Mouse (Mus musculus): Measurements from ENCODE around the gene Dmpk. TPM values are rescaled to one million over a fixed set of nuclear protein-coding genes. Genes with fewer than 3 reads are reported as not detected.

Dmpk gene
- total and polyA plus RNA-seq, 2 experiments from 2014 or later: 98.5 to 253 TPM

DNA sequence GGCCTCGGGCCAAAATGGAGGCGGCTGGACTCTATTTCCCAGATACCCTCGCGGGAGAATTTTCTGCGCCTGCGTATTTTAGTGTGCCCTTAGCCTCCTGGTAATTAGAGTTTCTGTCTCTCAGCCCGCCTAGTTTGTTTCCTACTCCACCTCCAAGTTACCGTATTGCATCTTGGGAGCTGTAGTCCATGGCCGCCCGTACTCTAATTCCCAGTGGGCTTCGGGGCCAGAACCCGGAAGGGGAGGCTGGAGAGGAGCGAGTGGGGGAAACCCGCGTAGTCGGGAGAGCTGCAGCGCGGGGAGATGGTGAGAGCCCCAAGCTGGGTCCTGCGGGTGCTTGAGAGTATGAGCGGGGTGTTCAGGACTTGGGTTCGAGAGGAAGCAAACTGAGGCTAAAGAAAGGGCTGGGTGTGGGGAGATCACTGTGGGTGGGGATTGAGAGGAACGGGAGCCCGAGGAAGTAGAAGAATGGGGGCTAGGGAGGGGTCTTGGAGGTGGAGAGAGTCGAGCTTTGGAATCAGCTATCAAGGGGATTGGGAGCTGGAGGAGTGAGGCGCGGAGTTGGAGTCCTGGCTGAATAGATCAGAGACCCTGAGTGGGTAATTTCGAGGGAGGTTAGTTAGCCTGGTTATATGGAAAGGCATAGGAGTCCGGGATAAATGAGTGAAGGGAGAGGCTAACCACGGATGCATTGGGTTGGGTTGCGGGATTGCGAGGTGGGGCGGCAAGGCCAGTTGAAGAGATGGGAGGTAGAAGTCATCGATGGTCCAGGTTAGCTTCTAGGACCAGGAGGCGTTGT, 36.2 kb downstream of the Dmpk start, which contains the start of gene Fbxo46:
Gene Fbxo46, plus strand, starts transcription at position 229 of the 799 bp plus-strand sequence.
- Histone ChIP-seq H3K9me3 (replicated peaks; ENCODE audit: control insufficient read depth, low read length) (no peaks in the 10 kb centered on the region), H3K4me1 (ENCODE audit: control insufficient read depth, insufficient read depth) (peaks cover 8% of the 10 kb centered on the region; the same call in 1 of the 2 replicates), H3K9ac (replicated peaks; ENCODE audit: low read depth, low read length) (peak within 1 kb of the TSS; percentile 81), H3K36me3 (replicated peaks; ENCODE audit: control insufficient read depth, insufficient read depth, low read length) (no peaks in the 10 kb centered on the region), H3K27ac (ENCODE audit: low read depth) (peak within 1 kb of the TSS; percentile 13; the same call in 1 of the 2 replicates), H3K4me3 (ENCODE audit: low read depth, low read length) (peak within 1 kb of the TSS; percentile 76), H3K27me3 (ENCODE audit: control insufficient read depth, insufficient read depth, low read length) (no peaks in the 10 kb centered on the region), H3K4me2 (ENCODE audit: low read depth, low read length) (peak within 1 kb of the TSS; percentile 87)
- DNase-seq (ENCODE audit: low spot score) (peak; percentile 99), ATAC-seq (ENCODE audit: insufficient read depth, low read depth) (peak; percentile 95)
- no peak for TF ChIP-seq EP300 (IDR thresholded peaks at IDR 0.05; ENCODE audit: low read depth)
- TF ChIP-seq CTCF (IDR thresholded peaks at IDR 0.05; ENCODE audit: low read depth): no peak
- under 1% methylated on average over 34 of the region's 34 CpGs for WGBS

DNA sequence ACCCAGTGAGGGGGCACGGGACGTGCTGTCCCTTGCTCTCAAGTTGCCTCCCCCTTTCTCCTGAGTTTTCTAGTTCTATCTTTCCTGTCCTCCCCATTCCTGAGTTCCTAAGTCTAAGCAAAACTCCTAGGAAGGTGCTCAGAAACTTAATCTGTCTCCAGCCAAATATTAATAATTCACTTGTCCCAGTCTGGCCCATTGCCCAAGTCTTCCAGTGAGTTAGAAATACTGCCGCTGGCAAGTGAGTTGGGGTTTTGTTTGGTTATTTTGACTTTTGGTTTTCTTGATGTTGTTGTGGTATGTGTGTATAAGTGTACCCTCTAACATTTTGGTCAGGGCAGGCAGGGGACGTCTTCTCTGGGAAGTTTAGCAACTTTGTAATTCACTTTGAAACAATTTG, 38.0 kb downstream of the Dmpk start:
- H3K4me1 ChIP-seq (ENCODE audit: control insufficient read depth, insufficient read depth): peaks cover 8% of the 10 kb centered on the region; the same call in 1 of the 2 replicates

DNA sequence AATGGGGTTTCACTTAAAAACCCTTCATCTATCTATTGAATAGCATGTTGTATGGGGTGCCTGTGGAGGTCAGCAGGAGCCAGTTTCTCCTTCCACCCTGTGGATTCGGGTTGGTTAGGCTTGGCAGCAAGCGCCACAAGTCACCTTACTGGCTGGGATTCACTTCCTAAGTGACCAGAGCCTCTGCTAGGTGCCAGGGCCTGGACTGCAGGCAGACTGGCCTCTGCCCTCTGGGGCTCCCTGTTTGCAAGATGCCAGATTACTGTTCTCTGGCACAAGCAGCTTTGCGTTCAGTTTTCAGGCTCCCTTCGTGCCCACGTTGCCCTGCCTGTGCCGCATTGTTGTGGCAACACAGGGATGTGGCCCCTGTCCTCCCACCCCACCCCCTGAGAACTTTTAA, 41.1 kb downstream of the Dmpk start:
- no peak overlapping the region for H3K4me2 ChIP-seq (ENCODE audit: low read depth, low read length)
- no peaks in the 10 kb centered on the region for H3K9me3 ChIP-seq (replicated peaks; ENCODE audit: control insufficient read depth, low read length)
- H3K27ac ChIP-seq (ENCODE audit: low read depth): no peak overlapping the region
- no peaks in the 10 kb centered on the region for H3K36me3 ChIP-seq (replicated peaks; ENCODE audit: control insufficient read depth, insufficient read depth, low read length)
- no peak overlapping the region for H3K4me3 ChIP-seq (ENCODE audit: low read depth, low read length)
- H3K9ac ChIP-seq (replicated peaks; ENCODE audit: low read depth, low read length): no peak overlapping the region
- 85% methylated on average over 6 of the region's 6 CpGs for WGBS
- no peak for TF ChIP-seq CTCF (IDR thresholded peaks at IDR 0.05; ENCODE audit: low read depth)
- TF ChIP-seq EP300 (IDR thresholded peaks at IDR 0.05; ENCODE audit: low read depth): no peak
- no peaks in the 10 kb centered on the region for H3K27me3 ChIP-seq (ENCODE audit: control insufficient read depth, insufficient read depth, low read length)
- H3K4me1 ChIP-seq (ENCODE audit: control insufficient read depth, insufficient read depth): peaks cover 8% of the 10 kb centered on the region; the same call in 1 of the 2 replicates
- DNase-seq (ENCODE audit: low spot score) (no peak), ATAC-seq (ENCODE audit: insufficient read depth, low read depth) (no peak)

More for the DNA sequence above, 38.0 kb downstream of the Dmpk start:
- DNase-seq (ENCODE audit: low spot score) (no peak), ATAC-seq (ENCODE audit: insufficient read depth, low read depth) (no peak)
- Histone ChIP-seq H3K36me3 (replicated peaks; ENCODE audit: control insufficient read depth, insufficient read depth, low read length) (no peaks in the 10 kb centered on the region), H3K9ac (replicated peaks; ENCODE audit: low read depth, low read length) (no peak overlapping the region), H3K27me3 (ENCODE audit: control insufficient read depth, insufficient read depth, low read length) (no peaks in the 10 kb centered on the region), H3K4me3 (ENCODE audit: low read depth, low read length) (no peak overlapping the region), H3K27ac (ENCODE audit: low read depth) (no peak overlapping the region), H3K9me3 (replicated peaks; ENCODE audit: control insufficient read depth, low read length) (no peaks in the 10 kb centered on the region), H3K4me2 (ENCODE audit: low read depth, low read length) (no peak overlapping the region)
- TF ChIP-seq CTCF (IDR thresholded peaks at IDR 0.05; ENCODE audit: low read depth) (no peak), EP300 (IDR thresholded peaks at IDR 0.05; ENCODE audit: low read depth) (no peak)
- 85% methylated on average over 4 of the region's 4 CpGs for WGBS

DNA sequence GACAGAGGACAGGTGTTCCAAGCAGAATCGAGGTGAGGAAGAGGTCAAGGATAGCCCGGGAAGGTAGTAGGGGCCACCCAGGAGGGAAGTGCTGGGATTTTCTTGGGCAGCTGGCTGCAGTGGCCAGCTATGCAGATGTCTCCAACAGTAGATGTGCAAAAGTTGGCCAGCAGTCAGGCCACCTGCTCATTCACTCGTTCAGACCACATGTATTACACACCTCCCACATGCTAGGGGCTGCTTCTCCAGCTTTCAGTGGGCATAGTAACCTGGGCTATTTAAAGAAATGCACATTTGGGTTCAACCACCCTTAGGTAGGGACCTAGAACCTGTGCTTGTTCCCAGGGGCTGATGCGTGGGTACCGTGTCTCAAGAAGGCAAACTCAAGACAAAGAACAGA, 44.1 kb downstream of the Dmpk start:
- no peak overlapping the region for H3K4me3 ChIP-seq (ENCODE audit: low read depth, low read length)
- H3K36me3 ChIP-seq (replicated peaks; ENCODE audit: control insufficient read depth, insufficient read depth, low read length): no peaks in the 10 kb centered on the region
- TF ChIP-seq EP300 (IDR thresholded peaks at IDR 0.05; ENCODE audit: low read depth) (no peak), CTCF (IDR thresholded peaks at IDR 0.05; ENCODE audit: low read depth) (no peak)
- H3K4me2 ChIP-seq (ENCODE audit: low read depth, low read length): no peak overlapping the region
- H3K9ac ChIP-seq (replicated peaks; ENCODE audit: low read depth, low read length): no peak overlapping the region
- WGBS: 80% methylated on average over 5 of the region's 5 CpGs
- no peaks in the 10 kb centered on the region for H3K27me3 ChIP-seq (ENCODE audit: control insufficient read depth, insufficient read depth, low read length)
- peaks cover 5% of the 10 kb centered on the region; the same call in 1 of the 2 replicates for H3K4me1 ChIP-seq (ENCODE audit: control insufficient read depth, insufficient read depth)
- ATAC-seq (ENCODE audit: insufficient read depth, low read depth) (no peak), DNase-seq (ENCODE audit: low spot score) (no peak)
- H3K9me3 ChIP-seq (replicated peaks; ENCODE audit: control insufficient read depth, low read length): no peaks in the 10 kb centered on the region
- no peak overlapping the region for H3K27ac ChIP-seq (ENCODE audit: low read depth)

DNA sequence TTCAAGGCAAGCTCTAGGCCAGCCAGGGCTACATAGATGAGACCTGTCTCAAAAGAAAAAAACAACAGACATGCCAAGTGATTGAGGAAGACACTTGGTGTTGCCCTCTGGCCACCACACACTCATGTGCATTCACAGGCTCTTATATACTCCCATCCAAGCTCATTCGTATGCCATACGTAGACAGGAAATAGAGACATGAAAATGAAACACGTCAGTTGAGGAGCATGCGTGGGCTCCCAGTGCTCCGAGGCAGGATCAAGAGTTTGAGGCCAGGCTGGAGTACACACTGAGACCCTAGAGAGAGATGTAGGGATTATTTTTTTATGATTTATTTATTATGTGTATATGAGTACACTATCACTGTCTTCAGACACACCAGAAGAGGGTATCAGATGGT, 45.7 kb downstream of the Dmpk start:
- no peak overlapping the region for H3K27ac ChIP-seq (ENCODE audit: low read depth)
- no peak overlapping the region for H3K9ac ChIP-seq (replicated peaks; ENCODE audit: low read depth, low read length)
- no peaks in the 10 kb centered on the region for H3K36me3 ChIP-seq (replicated peaks; ENCODE audit: control insufficient read depth, insufficient read depth, low read length)
- no peaks in the 10 kb centered on the region for H3K27me3 ChIP-seq (ENCODE audit: control insufficient read depth, insufficient read depth, low read length)
- 86% methylated on average over 5 of the region's 5 CpGs for WGBS
- ATAC-seq (ENCODE audit: insufficient read depth, low read depth) (no peak), DNase-seq (ENCODE audit: low spot score) (no peak)
- TF ChIP-seq CTCF (IDR thresholded peaks at IDR 0.05; ENCODE audit: low read depth) (no peak), EP300 (IDR thresholded peaks at IDR 0.05; ENCODE audit: low read depth) (no peak)
- H3K4me2 ChIP-seq (ENCODE audit: low read depth, low read length): no peak overlapping the region
- no peak overlapping the region for H3K4me3 ChIP-seq (ENCODE audit: low read depth, low read length)
- peaks cover 5% of the 10 kb centered on the region; the same call in 1 of the 2 replicates for H3K4me1 ChIP-seq (ENCODE audit: control insufficient read depth, insufficient read depth)
- no peaks in the 10 kb centered on the region for H3K9me3 ChIP-seq (replicated peaks; ENCODE audit: control insufficient read depth, low read length)
